Mouse (Mus musculus) MN1 (cell line): ENCODE measurements at regions not wholly inside any gene's neighbourhood (a gene's known extent, or its start where the extent isn't known, plus 50 kb on each side); places are given as distances from the start of the nearest gene placed in this dataset.
A peak's percentile ranks its signal among the peaks of the same experiment; 100 is the strongest.

Experiments used
- DNase-seq: peaks from one replicate; pipeline ENCODE4 v3.0.0-alpha.2; 2016; ENCODE audit warnings: low spot score

DNA sequence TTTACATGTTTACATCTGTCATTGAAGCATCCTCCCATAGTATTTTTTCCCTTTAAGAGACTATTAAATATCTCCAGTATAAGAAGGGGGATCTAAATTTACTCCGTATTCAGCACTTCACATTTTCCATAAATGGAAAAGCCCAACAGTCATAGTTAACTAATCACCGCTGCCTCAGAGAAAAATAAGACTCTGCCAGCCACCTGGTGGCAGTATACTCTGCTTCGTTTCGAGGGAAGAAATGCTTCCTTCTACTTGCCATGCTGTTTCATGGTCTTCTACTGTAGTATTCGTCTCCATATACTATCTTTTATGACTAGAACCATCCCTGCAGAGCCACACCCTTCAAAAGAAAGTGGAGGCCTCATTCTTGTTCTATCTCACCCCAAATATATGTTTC, 52.0 kb upstream of the Tro start:
- DNase-seq: peak; percentile 7
